Mouse (Mus musculus) stomach, embryonic 15.5 days (tissue): Measurements from ENCODE around the gene Trim33. TPM values are rescaled to one million over a fixed set of nuclear protein-coding genes. Genes with fewer than 3 reads are reported as not detected.

Experiments used
- ATAC-seq: fragments of 200-750 bp; cut with Nextera tagmentation; 2 replicates; pipeline ENCODE4 v1.8.0; 2017; ENCODE audit warnings: low read depth, moderate number of reproducible peaks, moderate TSS enrichment; ENCODE audit not compliant: insufficient read depth, low FRiP score
- H3K27ac ChIP-seq: fragments of 300-500 bp; sonication (generic); 2 replicates; pipeline ENCODE4 v1.5.1; 2015; ENCODE audit warnings: mild to moderate bottlenecking, inconsistent platforms
- H3K27me3 ChIP-seq: fragments of 300-500 bp; sonication (generic); replicated peaks from 2 replicates; pipeline ENCODE4 v1.6.1; 2015; ENCODE audit warnings: inconsistent platforms
- H3K36me3 ChIP-seq: fragments of 300-500 bp; sonication (generic); 2 replicates; pipeline ENCODE4 v1.6.1; 2015; ENCODE audit warnings: inconsistent platforms
- H3K4me1 ChIP-seq: fragments of 300-500 bp; sonication (generic); 2 replicates; pipeline ENCODE4 v1.6.1; 2015; ENCODE audit warnings: inconsistent platforms
- H3K4me2 ChIP-seq: fragments of 300-500 bp; sonication (generic); 2 replicates; pipeline ENCODE4 v1.6.1; 2015; ENCODE audit warnings: mild to moderate bottlenecking, inconsistent platforms
- H3K4me3 ChIP-seq: fragments of 300-500 bp; sonication (generic); replicated peaks from 2 replicates; pipeline ENCODE4 v1.5.1; 2015; ENCODE audit warnings: inconsistent platforms
- H3K9ac ChIP-seq: fragments of 300-500 bp; sonication (generic); 2 replicates; pipeline ENCODE4 v1.6.1; 2015; ENCODE audit warnings: inconsistent platforms
- H3K9me3 ChIP-seq: fragments of 300-500 bp; sonication (generic); 2 replicates; pipeline ENCODE4 v1.6.1; 2016; ENCODE audit warnings: inconsistent platforms
- WGBS: fragments of 180-500 bp; shearing (Covaris S2); methylation state at CpG from one replicate; pipeline ENCODE4 v1.1.7; 2015; 5-methylcytosine and 5-hydroxymethylcytosine counted together
- polyA plus RNA-seq: library from polyadenylated mRNA; unstranded; fragments of >200 nt; fragmentation: Nextera tagmentation; extraction: Ambion mirVana; gene quantifications from 2 replicates; pipeline ENCODE4 v1.2.1, GENCODE M21; 2015

Trim33 gene
- polyA plus RNA-seq, 1 experiment from 2014 or later: 18.8 TPM

GRCm38 (mm10) chr3:103385383-103386291 lies 106.5 kb downstream of the Trim33 start:
- no peak overlapping the region for H3K9ac ChIP-seq
- H3K36me3 ChIP-seq: no peaks in the 10 kb centered on the region
- no peak overlapping the region for H3K4me3 ChIP-seq
- WGBS: 76% methylated on average over 5 of the region's 5 CpGs
- no peaks in the 10 kb centered on the region for H3K9me3 ChIP-seq
- H3K27me3 ChIP-seq: no peaks in the 10 kb centered on the region
- H3K4me2 ChIP-seq: no peak overlapping the region
- ATAC-seq: 0 out of 2 replicates have a peak, but pooled peaks have one; percentile 39
- H3K27ac ChIP-seq: no peak overlapping the region
- H3K4me1 ChIP-seq: no peaks in the 10 kb centered on the region

DNA sequence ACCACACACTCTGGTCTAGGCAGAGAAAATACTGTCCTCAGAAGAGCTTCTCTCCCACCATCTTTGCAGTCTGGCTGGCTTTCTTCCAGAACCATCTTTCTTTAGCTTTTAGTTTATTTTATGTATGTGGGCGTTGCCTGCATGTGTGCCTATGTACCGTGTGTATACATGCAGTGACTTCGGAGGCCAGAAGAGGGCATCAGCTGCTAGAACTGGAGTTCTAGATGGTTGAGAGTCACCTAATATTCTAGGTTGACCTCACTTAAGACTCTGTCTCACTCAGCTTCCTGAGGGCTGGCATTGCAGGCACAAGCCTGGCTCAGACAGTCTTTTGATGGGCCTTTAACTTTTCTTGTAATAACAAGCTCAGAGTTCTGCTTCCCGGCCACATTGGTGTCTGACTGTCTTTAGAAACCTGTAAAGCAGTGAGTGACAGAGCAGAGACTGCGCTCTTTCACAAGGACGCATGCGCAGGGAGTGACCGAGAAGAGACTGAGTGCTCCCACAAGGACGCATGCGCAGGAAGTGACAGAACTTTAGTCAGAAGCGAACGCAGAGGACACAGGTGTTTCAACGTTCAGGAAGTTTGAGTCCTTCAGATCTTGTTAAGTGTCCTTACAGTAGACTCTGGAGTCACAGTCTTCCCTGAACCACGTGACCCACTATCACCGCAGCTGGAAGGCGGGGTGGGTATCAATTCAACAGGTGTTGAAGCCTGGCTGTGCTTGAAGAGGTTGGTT lies 107.4 kb downstream of the Trim33 start:
- no peak for ATAC-seq
- no peak overlapping the region for H3K4me3 ChIP-seq
- no peaks in the 10 kb centered on the region for H3K9me3 ChIP-seq
- H3K4me1 ChIP-seq: no peaks in the 10 kb centered on the region
- no peak overlapping the region for H3K27ac ChIP-seq
- no peak overlapping the region for H3K9ac ChIP-seq
- no peaks in the 10 kb centered on the region for H3K27me3 ChIP-seq
- 87% methylated on average over 16 of the region's 16 CpGs for WGBS
- H3K4me2 ChIP-seq: no peak overlapping the region
- H3K36me3 ChIP-seq: no peaks in the 10 kb centered on the region

GRCm38 (mm10) chr3:103392613-103393258 lies 113.6 kb downstream of the Trim33 start:
- Histone ChIP-seq H3K4me3 (no peak overlapping the region), H3K4me2 (no peak overlapping the region), H3K4me1 (no peaks in the 10 kb centered on the region), H3K27ac (no peak overlapping the region), H3K36me3 (no peaks in the 10 kb centered on the region), H3K9me3 (no peaks in the 10 kb centered on the region), H3K27me3 (no peaks in the 10 kb centered on the region), H3K9ac (no peak overlapping the region)
- peak; percentile 75; the same call in 1 of the 2 replicates for ATAC-seq
- WGBS: 6% methylated on average over 3 of the region's 3 CpGs

DNA sequence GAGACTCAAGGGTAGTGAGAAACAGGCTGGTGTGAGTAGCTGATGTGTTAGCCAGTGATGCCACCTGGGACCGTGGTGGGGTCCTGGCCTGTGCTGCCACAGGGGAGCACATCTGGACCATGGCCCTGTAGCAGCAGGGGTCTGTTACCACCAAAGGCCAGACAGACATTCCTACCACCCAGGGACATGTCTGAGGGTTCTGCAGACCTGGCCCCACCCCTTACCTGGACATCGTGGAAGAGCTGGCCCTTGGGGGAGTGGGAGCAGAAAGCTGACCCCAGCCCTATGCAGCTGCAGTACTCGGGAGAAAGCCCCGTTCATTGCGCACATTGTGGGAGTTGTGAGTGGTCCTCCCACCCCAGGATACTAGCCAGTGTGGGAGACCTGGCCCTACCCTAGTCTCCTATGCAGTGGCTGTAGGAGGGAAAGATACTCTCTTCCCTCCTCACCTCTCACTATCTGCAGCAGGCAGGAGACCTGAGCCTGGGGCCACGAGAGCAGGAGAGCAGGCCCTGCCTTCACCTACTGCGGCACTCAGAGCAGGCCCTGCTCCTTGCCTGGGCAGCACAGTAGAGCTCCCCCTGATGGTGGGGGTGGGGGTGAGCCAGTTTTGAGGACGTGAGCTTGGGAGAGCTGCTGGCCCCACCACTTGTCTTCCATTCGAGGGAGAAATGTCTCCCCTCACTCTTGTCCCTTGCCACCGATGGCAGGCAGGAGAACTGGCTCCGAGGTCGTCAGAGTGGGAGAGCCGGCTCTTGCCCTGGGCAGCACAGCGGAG lies 114.4 kb downstream of the Trim33 start:
- WGBS: 80% methylated on average over 14 of the region's 14 CpGs
- Histone ChIP-seq H3K36me3 (no peaks in the 10 kb centered on the region), H3K4me3 (no peak overlapping the region), H3K4me2 (no peak overlapping the region), H3K27ac (no peak overlapping the region), H3K9ac (no peak overlapping the region), H3K9me3 (no peaks in the 10 kb centered on the region), H3K4me1 (no peaks in the 10 kb centered on the region), H3K27me3 (no peaks in the 10 kb centered on the region)
- no peak; the same call in 1 of the 2 replicates for ATAC-seq

- H3K4me1 ChIP-seq: no peaks in the 10 kb centered on the region
- no peaks in the 10 kb centered on the region for H3K36me3 ChIP-seq
- H3K9ac ChIP-seq: no peak overlapping the region
- H3K27ac ChIP-seq: no peak overlapping the region
- no peak overlapping the region for H3K4me2 ChIP-seq
- H3K4me3 ChIP-seq: no peak overlapping the region
- no peaks in the 10 kb centered on the region for H3K27me3 ChIP-seq
- no peak for ATAC-seq
- WGBS: 81% methylated on average over 2 of the region's 2 CpGs
- no peaks in the 10 kb centered on the region for H3K9me3 ChIP-seq
Measured at GRCm38 (mm10) chr3:103394121-103394520, 115.0 kb downstream of the Trim33 start.

GRCm38 (mm10) chr3:103397523-103397922 lies 118.4 kb downstream of the Trim33 start:
- Histone ChIP-seq H3K4me2 (no peak overlapping the region), H3K4me3 (no peak overlapping the region), H3K36me3 (no peaks in the 10 kb centered on the region), H3K4me1 (no peaks in the 10 kb centered on the region), H3K9me3 (no peaks in the 10 kb centered on the region), H3K27ac (no peak overlapping the region), H3K27me3 (no peaks in the 10 kb centered on the region), H3K9ac (no peak overlapping the region)
- 63% methylated on average over 2 of the region's 3 CpGs for WGBS
- ATAC-seq: no peak

- H3K4me2 ChIP-seq: no peak overlapping the region
- H3K36me3 ChIP-seq: no peaks in the 10 kb centered on the region
- WGBS: 80% methylated on average over 6 of the region's 6 CpGs
- ATAC-seq: no peak
- no peaks in the 10 kb centered on the region for H3K4me1 ChIP-seq
- H3K27me3 ChIP-seq: no peaks in the 10 kb centered on the region
- H3K27ac ChIP-seq: no peak overlapping the region
- no peak overlapping the region for H3K4me3 ChIP-seq
- H3K9me3 ChIP-seq: no peaks in the 10 kb centered on the region
- H3K9ac ChIP-seq: no peak overlapping the region
Measured at GRCm38 (mm10) chr3:103400807-103401206, 121.7 kb downstream of the Trim33 start.

DNA sequence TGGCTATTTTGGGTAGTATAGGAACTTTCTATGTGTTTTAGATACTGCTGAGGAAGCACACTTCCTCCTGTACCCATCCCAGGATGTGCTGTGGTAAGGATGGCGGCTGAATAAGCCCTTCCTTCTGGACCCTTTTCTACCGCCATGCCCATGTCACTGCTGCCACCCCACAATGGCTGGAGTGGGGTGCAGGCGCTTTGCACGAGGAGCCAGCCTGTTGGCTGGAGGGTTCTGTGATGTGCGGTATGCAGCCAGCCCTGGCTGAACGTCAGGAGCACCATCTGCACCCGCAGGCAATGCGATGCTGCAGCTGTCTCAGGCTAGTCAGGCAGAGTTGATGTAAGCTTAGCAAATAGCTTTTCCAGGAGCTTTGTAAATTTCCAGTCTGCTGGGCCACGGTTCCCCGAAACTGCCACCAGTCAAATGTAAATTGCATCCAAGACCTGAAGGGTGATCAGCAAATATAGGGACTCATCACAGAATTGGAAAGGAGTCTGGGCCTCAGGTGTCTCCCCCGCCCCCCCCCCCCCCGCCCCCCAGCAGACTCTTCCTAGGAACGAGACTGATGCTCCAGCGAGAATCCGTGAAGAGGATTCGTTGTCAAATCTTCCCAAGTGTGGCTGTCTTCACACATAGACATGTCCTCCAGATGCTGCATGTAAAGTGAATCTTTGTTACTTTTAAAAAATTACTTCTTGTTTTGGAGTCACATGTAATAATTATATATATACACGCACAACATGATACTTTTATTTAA lies 122.4 kb downstream of the Trim33 start:
- no peak overlapping the region for H3K4me2 ChIP-seq
- 51% methylated on average over 17 of the region's 17 CpGs for WGBS
- H3K27ac ChIP-seq: no peak overlapping the region
- no peak overlapping the region for H3K4me3 ChIP-seq
- no peak for ATAC-seq
- H3K27me3 ChIP-seq: no peaks in the 10 kb centered on the region
- no peaks in the 10 kb centered on the region for H3K36me3 ChIP-seq
- no peak overlapping the region for H3K9ac ChIP-seq
- no peaks in the 10 kb centered on the region for H3K9me3 ChIP-seq
- 0 out of 2 replicates have a peak, but pooled peaks cover 4% of the 10 kb centered on the region for H3K4me1 ChIP-seq

DNA sequence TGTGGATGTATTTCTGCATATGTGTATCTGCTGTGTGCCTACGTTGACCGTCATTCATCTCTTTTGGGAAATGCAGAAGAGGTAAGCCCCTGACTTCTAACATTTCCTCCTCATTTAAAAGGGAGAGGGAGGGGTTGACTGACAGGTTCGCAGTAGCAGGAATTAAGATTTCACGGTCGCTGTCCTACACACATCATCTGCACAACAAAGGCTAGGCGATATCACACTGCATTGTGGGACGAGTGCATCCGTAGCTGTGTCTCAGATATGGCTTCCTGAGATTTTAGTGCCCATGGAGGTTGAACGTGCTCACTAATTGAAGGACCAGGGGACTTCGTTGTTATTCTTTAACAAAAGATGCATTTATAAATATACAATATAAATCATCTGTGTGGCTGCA lies 123.1 kb downstream of the Trim33 start:
- H3K4me3 ChIP-seq: no peak overlapping the region

GRCm38 (mm10) chr3:103405135-103405534 lies 126.0 kb downstream of the Trim33 start:
- Histone ChIP-seq H3K4me2 (no peak overlapping the region), H3K36me3 (no peaks in the 10 kb centered on the region), H3K9ac (no peak overlapping the region), H3K27ac (no peak overlapping the region), H3K9me3 (no peaks in the 10 kb centered on the region), H3K4me1 (0 out of 2 replicates have a peak, but pooled peaks cover 4% of the 10 kb centered on the region), H3K27me3 (no peaks in the 10 kb centered on the region), H3K4me3 (no peak overlapping the region)
- no peak for ATAC-seq
- WGBS: 51% methylated on average over 2 of the region's 2 CpGs

More for the DNA sequence above, 123.1 kb downstream of the Trim33 start:
- Histone ChIP-seq H3K27me3 (no peaks in the 10 kb centered on the region), H3K4me1 (0 out of 2 replicates have a peak, but pooled peaks cover 4% of the 10 kb centered on the region), H3K36me3 (no peaks in the 10 kb centered on the region), H3K4me2 (no peak overlapping the region), H3K9ac (no peak overlapping the region), H3K9me3 (no peaks in the 10 kb centered on the region), H3K27ac (no peak overlapping the region)
- WGBS: 63% methylated on average over 10 of the region's 10 CpGs
- ATAC-seq: no peak
